Mouse (Mus musculus) adrenal gland, adult 18-20 months (tissue): ENCODE measurements at regions not wholly inside any gene's neighbourhood (a gene's known extent, or its start where the extent isn't known, plus 50 kb on each side); places are given as distances from the start of the nearest gene placed in this dataset.

Source experiments
- DNase-seq, 2 experiments: peaks; one replicate each; pipeline ENCODE4 v3.0.0; 2021 to 2022; ENCODE audit warnings: low spot score in 2 of 2

DNA sequence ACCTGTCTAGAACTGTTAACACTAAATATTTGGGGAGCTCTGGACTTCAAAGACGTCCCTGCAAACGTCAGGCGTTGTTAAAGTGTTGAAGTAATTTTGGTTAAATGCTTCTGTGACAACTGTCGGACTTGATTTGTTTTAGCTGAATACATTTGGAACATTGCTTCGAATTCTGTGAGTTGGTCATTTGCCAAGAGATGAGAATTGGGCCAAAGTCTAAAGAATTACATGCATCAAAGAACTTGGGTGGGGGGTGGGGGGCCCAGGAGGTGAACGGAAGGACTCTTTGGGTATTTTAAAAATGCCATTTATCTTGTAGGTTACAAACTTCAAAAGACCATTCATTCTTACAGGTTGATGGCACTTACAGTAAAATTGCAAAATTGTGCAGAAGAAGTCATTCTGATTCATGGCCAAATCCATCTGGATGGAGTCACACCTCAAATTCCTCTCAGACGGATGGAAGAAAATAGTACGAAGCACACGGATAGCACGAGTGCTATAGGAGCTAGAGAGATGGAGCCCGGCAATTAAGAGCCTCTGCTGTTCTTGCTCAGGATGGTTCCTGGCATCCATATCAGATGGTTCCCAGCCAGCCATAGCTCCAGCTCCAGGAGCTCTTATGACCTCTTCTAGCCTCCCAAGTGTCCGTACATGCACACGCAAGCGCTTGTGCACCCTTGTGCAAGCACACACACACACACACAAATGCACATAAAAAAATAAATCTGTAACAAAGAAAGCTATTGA is 144.5 kb upstream of the Irx5 start:
- no peak for DNase-seq

GRCm38 (mm10) chr8:92209081-92209480 is 148.3 kb upstream of the Irx5 start:
- no peak for DNase-seq

DNA sequence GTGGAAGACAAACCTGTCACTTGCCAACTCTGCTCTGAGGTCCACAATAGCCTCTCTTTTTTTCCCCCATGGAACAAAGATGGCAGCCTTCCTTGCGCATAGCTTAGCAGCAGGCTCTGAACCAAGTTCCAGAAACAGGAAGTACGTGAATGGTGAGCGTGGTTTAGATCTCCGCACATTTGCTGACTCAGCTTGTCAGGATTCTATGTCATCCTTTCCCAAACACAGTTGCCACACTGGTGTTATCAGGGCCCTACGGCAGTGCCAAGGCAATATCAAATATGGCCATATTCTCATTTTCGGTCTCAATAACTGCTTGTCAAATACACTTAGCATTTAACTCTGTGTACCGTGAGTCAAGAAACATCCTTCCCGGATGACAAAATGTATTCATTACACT is 161.8 kb upstream of the Irx5 start:
- no peak for DNase-seq

GRCm38 (mm10) chr8:92194065-92194464 is 163.4 kb upstream of the Irx5 start:
- no peak for DNase-seq

- DNase-seq: no peak
Observed at GRCm38 (mm10) chr8:92190261-92191025, 167.0 kb upstream of the Irx5 start.

GRCm38 (mm10) chr8:92183331-92183730 is 174.1 kb upstream of the Irx5 start:
- DNase-seq: no peak

- no peak for DNase-seq
Observed at GRCm38 (mm10) chr8:92180651-92181050, 176.8 kb upstream of the Irx5 start.

- no peak for DNase-seq
Observed at GRCm38 (mm10) chr8:92179327-92179726, 178.1 kb upstream of the Irx5 start.

- no peak for DNase-seq
Observed at GRCm38 (mm10) chr8:92176101-92176500, 181.3 kb upstream of the Irx5 start.

GRCm38 (mm10) chr8:92174106-92174505 is 183.3 kb upstream of the Irx5 start:
- DNase-seq: no peak

DNA sequence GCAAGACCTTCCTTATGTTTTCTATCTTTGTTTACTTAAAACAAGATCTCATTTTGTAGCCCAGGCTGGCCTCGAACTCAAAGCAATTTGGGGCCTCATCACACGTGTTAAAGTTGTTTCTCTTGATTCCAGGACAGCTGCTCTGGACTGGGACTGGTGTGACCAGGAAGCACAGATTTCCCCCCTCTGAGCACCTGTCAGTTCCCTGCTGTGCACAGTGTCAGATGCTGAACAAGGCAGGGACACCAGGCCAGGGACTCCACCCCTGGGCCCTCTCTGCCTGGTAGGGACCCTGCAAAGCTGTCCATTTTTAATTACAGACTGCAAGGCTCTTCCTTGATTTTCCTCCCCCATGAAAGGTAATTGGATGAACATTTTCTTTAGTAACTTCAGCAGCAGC is 185.8 kb upstream of the Irx5 start:
- no peak for DNase-seq

- DNase-seq: no peak
Observed at GRCm38 (mm10) chr8:92167340-92167783, 190.1 kb upstream of the Irx5 start.

DNA sequence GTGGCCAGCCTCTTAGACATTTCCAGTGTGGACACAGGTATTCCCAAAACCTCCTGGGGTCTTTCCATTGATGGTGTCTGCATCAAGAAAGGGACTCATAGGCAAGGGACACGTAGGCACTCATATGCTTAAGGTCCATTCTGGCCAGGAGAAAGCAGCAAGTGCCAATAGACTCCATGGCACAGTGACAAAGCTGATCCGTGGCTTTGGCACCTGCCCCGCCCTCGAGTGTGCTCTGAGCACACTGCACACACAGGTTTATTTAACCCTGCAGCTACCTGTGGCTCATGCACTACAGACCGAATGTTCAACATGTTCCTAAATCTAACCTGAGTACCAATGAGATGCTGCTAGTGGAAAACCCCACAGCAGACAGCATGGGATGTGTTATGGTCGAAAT is 192.1 kb upstream of the Irx5 start:
- no peak for DNase-seq

DNA sequence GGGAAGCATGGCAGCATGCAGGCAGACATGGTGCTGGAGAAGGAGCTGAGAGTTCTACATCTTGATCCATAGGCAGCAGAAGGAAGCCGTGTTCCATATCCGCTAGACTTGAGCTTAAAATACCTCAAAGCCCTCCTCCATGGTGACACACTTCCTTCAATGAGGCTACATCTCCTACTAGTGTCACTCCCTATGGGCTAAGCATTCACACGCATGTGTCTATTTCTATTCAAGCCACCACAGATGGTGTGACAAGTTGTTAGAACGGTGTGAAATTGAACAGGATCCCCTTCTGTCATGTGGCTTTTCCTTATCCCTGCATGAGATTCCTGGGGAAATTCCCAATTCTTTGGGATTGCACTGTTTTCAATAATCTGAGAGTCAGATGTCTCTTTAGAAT is 192.9 kb upstream of the Irx5 start:
- no peak for DNase-seq

DNA sequence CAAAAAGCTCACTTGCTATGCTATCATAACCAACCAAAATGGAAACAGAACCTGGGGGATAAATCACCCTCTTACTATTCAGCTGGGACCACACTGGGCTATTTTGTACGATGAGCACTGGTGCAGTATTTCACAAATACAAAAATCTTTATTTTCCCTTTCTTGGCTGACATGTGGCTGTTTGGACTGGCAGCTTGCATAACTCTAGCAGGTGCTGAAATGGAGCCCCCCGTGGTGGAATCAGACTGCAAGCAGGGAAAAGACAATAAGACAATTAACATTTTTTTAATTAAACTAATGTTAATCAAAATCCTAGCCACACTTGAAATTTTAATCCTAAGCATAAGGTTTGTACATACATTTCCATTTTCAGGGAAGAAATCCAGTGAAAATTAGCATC is 196.4 kb upstream of the Irx5 start:
- no peak for DNase-seq

DNA sequence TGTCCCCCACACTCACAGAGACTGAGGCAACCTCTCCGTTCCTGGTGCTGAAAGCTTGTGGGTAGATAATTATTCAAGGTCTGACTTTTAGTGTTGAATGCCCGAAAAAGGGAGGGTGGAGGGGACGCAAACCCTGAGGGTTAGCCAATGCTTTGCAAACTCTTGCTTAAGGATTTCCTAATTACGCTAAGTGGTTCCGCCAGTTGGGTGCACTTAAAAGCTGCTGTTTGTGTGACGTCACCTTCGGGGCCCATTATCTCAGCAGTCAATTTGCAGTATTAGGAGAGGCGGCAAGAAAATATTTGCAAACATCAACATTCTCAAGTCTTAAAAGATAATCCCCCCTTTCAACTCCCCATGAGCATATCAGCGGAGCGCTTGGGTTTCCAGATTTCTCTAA is 199.2 kb upstream of the Irx5 start:
- no peak for DNase-seq

- no peak for DNase-seq
Observed at GRCm38 (mm10) chr8:92152478-92152877, 204.9 kb upstream of the Irx5 start.

- no peak for DNase-seq
Observed at GRCm38 (mm10) chr8:92147672-92148071, 209.8 kb upstream of the Irx5 start.

GRCm38 (mm10) chr8:92137091-92137882 is 220.1 kb upstream of the Irx5 start:
- no peak for DNase-seq

GRCm38 (mm10) chr8:92136413-92136812 is 221.0 kb upstream of the Irx5 start:
- DNase-seq: no peak

GRCm38 (mm10) chr8:92134434-92134833 is 223.0 kb upstream of the Irx5 start:
- DNase-seq: no peak
